Mouse (Mus musculus) brain, embryonic 14.5 days (tissue): Measurements from ENCODE around the gene Pard3b.

Experiments
- CTCF ChIP-seq: fragments of 200-500 bp; IDR thresholded peaks from 2 replicates; pipeline ENCODE4 v1.5.1; 2012; ENCODE audit warnings: inconsistent platforms, mild to moderate bottlenecking, moderate library complexity, borderline replicate concordance; ENCODE audit not compliant: insufficient read depth, insufficient read length; ENCODE audit errors: extremely low read depth
- POLR2A ChIP-seq: fragments of 200-500 bp; IDR thresholded peaks from 2 replicates; pipeline ENCODE4 v1.6.1; 2012; ENCODE audit warnings: mild to moderate bottlenecking, inconsistent platforms, borderline replicate concordance; ENCODE audit not compliant: poor library complexity, insufficient read depth, insufficient read length, severe bottlenecking; ENCODE audit errors: extremely low read depth

- no peak for TF ChIP-seq CTCF
- no peak for TF ChIP-seq POLR2A
Observed at GRCm38 (mm10) chr1:62619456-62619855, 980.8 kb downstream of the Pard3b start.
